Mouse (Mus musculus) left cerebral cortex, adult 11 months (tissue): ENCODE data around the gene Itih5.

Source experiments
- DNase-seq: peaks from one replicate; pipeline ENCODE4 v3.0.0; 2022; ENCODE audit warnings: low spot score

Itih5 gene

DNA sequence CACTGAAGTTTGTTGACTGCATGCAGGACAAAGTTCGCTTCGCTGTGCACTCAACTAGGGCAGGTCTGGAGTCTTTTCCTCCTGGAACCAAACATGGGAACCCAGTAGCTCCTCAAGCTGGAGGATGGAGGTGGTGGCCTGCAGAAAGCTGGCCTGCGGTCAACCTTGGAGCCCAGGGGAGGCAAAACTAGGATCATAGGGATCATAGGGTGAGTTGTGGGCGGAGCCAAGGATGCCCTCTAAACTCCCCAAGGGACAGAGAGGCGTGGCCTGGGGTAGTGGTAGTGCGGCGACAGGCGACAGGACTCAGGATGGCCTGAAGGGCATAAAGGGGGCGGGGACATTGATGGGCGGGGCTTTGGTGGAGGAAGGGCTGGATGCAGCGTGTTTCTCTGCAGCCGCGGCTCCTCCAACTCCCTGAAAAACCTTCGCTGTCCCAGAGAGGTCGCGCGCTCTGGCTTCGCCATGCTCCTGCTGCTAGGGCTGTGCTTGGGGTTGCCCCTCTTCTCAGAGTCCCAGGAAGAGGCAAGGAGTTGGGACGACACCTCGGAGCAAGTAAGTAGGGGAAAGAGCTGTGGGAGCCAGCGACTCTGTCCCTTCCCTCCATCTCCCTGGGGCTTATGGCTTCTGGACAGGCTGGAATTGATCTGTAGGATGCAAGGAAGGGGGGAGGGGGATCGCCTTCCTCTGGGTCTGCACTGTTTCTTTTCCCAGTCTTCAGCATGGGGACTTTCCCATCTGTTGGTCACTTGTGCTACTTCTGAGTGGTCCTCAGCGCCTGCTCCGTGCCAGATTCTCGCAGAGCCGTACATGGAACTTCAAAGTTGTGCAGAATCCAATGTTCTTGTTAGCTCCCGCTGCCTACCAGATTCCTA lies at the start of gene Itih5:
TSS of gene Itih5 (plus strand) at position 371 of the 875 bp plus-strand sequence.
- no peak for DNase-seq

DNA sequence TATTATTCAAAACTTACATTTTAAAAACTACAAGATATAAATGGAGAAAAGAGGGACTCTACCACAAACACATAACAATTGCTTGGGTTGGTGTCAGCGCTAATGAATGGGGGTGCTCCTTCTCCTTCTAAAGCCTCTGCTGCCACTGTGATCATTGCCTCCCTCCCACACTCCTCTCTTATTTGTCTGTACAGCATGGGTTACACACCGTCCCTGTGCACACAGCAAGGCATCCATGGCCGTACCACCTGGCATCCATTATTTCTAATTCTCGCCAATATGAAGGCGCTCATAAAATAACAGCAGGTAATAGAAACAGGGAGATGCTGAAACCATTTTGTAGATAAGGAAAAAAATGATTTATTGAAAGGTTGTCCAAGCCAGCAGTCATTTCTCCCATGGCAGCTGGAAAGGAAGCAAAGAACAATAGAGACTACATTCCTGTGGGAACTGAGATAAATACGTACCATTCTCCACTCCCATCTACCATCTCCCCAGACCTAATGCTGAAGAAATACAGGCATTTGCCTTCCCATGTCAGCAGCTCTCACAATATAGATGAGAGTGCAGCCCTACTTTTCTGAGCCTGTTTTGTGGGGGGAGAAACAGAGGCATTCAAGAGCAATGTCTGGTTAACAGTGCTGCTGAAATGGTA lies 44.7 kb upstream of the Itih5 start:
- DNase-seq = no peak

- no peak for DNase-seq
Observed at GRCm38 (mm10) chr2:10118751-10119150, 34.6 kb upstream of the Itih5 start.

DNA sequence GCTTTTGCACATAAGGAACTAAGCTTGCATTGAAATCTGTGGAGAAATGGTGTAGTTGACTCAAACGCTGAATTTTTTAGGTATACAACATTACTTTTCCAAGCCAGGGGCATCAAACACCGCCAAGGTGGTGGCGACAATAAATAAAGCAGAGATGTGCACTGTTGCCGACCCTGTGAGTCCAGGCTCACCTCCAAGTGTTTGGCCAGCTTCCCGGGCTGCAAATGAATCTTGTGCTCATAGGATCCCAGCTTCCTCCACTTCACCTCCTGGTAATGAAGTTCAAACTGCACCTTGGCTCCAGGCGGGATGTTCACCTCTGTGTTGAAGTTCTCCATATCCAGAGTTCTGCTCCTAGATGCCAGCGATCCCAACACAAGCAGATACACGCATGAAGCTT lies 34.1 kb upstream of the Itih5 start:
- no peak for DNase-seq

DNA sequence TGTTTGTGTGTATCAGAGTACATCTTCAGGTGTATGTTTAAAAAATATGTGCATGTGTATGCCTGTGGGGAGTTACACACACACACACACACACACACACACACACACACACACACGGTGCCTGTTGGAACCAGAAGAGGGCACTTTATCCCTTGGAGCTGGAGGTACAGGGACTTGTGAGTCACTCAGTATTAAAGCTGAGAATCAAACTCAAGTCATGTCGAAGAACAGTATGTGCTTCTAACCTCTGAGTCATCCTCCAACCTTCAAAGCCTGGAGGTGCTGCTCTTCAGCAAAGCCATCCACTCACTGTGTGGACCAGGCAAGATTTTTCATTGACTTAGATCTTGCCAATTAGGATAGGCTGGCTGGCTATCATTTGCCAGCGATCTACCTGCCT lies 31.5 kb upstream of the Itih5 start:
- no peak for DNase-seq

DNA sequence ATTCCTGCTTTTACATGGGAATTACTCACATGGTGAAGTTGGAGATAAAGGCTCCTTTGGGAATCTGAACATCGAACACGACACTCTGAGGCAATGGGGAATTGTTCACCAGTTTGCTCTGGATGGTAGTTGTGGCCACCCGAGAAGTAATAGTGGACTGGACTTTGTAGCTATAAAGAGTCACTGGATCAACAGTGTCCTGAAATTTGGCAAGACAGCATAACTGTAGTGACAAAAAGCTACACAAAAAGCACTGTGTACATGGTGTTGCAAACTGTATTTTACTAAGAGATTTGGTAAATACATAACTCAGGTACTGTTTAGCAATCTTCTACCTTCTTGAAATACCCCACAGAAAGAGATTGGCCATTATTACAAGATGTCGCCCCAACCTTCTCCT lies 27.2 kb upstream of the Itih5 start:
- DNase-seq = no peak

GRCm38 (mm10) chr2:10127471-10127870 lies 25.9 kb upstream of the Itih5 start:
- no peak for DNase-seq

DNA sequence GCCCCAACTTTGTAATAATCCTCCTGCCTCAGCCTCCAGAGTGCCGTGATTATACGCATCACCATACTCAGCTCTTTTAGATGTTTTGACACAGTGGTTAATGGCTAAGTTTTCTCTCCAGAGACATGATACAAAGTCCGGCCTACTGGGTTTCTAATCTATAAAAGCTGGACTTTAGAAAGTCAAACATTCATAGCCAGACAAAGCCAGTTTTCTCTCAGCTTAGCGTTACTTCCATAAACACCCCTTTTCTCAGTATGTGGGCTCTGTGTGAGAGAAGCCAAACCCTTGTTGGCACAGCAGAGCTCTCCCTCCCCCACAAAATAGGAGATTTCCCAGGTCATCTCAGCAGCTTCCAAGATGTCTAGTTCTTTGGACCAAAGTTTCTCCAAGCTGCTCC lies 24.8 kb upstream of the Itih5 start:
- DNase-seq = no peak

DNA sequence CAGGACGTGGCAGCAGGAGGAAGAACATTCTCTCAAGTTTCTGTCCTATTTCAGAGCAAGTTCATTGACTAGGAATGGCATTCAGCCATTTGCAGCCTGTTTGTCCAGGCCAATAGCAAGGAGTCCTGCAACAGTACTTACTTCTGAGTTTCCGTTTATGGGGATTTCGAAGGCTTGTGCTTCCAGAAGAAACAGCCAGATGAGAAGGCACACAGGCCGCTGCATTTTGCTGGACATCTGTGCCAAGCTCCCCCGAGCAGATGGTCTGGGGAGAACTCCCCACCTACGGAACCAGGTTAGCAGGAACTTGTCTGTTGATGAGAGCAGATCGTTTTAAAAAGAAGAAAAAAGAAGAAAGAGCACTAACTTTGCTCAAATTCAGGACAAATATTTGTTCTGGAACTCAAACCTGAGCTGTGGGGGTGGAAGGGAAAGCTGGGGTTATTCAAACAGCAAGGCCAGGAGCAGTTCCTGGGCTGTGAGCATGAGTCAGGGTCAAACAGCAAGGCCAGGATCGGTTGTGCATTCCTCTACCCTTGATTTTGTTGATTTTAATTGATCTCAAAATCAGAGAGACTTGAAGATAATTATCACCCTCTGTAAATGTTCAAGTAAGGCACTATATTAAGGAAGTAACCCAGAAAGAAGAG lies 22.9 kb upstream of the Itih5 start:
- no peak for DNase-seq

- DNase-seq = no peak
Observed at GRCm38 (mm10) chr2:10131296-10131695, 22.1 kb upstream of the Itih5 start, which contains the start of gene Itih2. Gene Itih2 (minus strand): TSS chr2:10131396.

DNA sequence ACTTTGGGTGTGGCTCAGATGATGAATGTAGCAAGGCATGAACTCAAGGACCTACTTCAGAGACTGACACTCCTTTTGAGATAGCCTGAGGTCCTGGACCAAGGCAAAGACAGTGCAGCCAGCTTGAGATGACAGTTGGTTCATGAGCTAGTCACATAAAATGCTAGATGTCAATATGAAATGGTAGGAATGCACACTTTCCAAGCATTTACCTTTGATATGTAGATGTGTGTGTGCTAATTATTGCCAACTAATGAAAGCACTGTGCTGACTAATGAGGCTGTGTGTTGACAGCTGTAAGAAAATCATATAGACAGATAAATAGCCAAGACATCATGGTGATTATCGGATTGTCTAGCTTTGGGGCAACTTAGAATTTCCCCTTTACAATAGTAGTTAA lies 21.2 kb upstream of the Itih5 start:
- no peak for DNase-seq

- DNase-seq = no peak
Observed at GRCm38 (mm10) chr2:10133941-10134340, 19.4 kb upstream of the Itih5 start.

DNA sequence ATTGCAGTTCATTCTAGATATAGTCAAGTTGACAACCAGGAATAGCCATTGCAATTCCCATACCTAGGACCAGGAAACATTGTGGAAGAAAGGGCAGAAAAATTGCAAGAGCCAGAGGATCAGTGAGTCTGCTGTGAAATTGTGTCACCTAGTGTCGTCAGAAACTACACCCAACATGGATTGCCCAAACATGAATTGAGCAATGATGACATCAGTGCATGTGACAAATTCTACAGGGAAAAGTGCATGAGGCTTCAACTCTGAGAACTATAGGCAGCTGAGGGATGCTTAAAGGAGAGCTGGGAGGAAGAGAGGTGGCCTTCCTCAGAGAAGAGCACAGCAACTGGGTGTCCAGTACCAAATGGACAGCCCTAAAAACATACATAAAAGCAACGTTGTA lies 16.1 kb upstream of the Itih5 start:
- DNase-seq = no peak

- DNase-seq = no peak
Observed at GRCm38 (mm10) chr2:10140456-10140855, 12.9 kb upstream of the Itih5 start.

DNA sequence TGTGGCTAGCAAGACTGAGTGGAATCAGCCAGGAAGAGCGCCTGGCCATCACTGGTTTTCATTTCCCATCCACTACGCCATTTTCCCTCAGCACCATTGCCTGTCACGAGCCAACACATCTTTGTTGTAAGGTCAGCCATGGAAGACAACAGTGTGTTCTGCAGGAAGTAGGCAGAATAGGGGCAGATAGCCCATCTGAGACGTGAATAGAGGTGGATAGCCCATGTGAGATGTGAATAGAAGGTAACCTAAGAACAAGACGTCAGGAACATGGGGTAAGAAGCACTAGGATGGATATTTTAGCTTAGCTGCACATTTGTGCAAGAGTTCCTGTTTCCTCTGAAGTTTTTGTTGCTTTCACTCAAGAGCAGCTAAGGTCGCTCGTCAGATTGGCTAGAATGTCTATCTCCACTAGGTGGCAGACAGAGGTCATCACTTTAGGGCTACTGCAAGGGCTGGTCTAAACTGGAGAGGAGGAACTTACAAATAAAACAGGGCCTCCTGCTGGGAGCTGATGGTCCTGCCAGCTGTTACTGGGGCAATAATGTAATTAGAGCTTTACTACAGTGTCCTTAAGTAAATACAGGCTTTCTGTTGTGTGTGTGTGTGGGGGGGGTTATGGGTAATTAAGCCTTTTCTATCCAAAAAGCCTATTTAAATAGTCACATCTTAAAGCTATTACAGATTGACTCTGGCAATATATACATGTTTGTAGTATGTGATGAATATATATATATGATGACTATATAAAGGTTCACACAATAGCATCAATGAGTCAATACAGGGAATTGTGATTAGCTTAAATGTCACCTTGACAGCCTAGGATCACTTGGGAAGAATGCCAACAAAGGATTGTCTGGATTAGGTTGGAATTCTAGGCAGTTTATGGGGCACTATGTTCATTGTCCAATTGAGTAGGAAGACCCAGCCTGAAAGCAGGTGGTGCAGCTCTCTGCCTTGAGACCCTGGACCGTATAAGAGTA lies 10.6 kb upstream of the Itih5 start:
- peak; percentile 59 for DNase-seq

- DNase-seq = no peak
Observed at GRCm38 (mm10) chr2:10145514-10145913, 7.9 kb upstream of the Itih5 start.

DNA sequence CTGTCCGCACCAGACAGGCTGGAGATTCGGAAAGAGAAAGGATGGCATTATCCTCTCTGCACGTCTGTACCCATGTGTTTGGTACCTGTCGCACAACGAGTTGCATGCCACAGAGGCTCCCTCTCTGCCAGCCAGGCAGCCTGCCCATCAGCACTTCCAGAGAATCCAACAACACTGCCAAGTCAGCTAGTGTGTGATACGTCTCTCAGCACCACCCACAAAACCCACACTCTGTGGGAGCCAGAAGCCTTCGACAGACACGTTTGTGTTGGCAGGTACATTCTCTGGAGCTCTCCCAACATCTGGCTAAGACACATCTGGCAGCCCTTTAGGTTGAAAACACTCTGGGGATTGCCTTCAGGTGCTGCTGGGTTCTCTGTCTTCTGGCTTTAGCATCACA lies 6.2 kb upstream of the Itih5 start:
- DNase-seq = no peak

DNA sequence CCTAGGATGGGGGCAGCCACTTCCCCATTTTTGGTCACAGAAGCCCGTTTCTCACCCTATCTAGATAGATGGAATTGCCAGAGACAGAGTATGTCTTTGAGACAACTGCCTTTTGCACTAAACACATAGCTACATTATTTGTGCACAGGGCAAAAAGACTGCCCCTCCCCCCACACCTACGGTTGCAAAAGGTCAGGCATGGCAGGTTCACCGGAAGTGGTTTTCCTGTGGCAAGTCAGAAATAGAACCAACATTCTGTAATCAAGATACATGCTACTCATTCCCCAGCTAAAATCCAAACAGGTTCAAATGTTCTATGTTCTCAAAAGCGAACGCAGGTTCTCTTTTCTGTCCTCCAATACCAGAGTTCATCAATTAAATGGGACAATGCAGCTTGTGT lies 781 bp upstream of the Itih5 start:
- no peak for DNase-seq

- DNase-seq = no peak
Observed at GRCm38 (mm10) chr2:10157184-10157583, 3.8 kb downstream of the Itih5 start.

GRCm38 (mm10) chr2:10162011-10162410 lies 8.6 kb downstream of the Itih5 start:
- DNase-seq = no peak

- no peak for DNase-seq
Observed at GRCm38 (mm10) chr2:10166635-10167034, 13.3 kb downstream of the Itih5 start.

DNA sequence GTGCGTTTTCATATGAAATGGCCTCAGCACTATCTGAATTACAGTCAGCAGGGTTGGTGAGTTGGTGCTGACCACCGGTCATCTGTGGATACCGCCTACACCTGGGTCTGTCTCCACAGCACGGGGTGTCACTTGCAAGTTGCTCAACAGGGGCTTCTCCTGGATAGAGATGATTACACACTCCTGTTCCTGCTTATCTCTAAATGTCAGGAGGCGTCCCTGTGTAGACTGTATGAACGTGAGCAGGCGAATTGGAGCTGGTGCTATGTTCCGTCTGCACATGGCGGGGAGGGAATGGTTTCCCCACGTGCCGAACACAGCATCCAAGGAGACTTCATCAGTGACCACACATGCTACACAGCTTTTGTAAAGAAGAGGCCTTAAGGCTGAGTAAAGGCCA lies 13.9 kb downstream of the Itih5 start:
- DNase-seq = no peak
